Mouse (Mus musculus): ENCODE measurements around the gene Pde4d. TPM values are rescaled to one million over a fixed set of nuclear protein-coding genes. Genes with fewer than 3 reads are reported as not detected.

The Pde4d gene
- total and polyA plus RNA-seq, 3 experiments = 18.5 to 18.8 TPM; not detected in 1

GRCm38 (mm10) chr13:108618207-108618606 is 168.5 kb downstream of the Pde4d start:
- Histone ChIP-seq H3K27ac (ENCODE audit: control insufficient read depth, low read depth, low read length) (no peak overlapping the region), H3K9ac (ENCODE audit: control insufficient read depth, low read depth, low read length, poor library complexity, severe bottlenecking) (no peak overlapping the region), H3K27me3 (ENCODE audit: control insufficient read depth in 1 of 2, insufficient read depth in 2 of 2, low read length in 2 of 2) (no peaks in the 10 kb centered on the region), H3K79me2 (ENCODE audit: control insufficient read depth, insufficient read depth, low read length, poor library complexity) (no peaks in the 10 kb centered on the region), H3K9me3 (replicated peaks; ENCODE audit: insufficient read depth, low read length) (no peaks in the 10 kb centered on the region), H3K36me3 (ENCODE audit: control insufficient read depth in 1 of 2, insufficient read depth in 2 of 2, low read length in 2 of 2) (no peaks in the 10 kb centered on the region), H3K4me1 (ENCODE audit: control insufficient read depth in 1 of 2, insufficient read depth in 2 of 2, low read length in 2 of 2) (no peaks in the 10 kb centered on the region), H3K4me3 (ENCODE audit: control insufficient read depth in 1 of 2, insufficient read depth in 1 of 2, low read depth in 2 of 2, low read length in 2 of 2) (no peak overlapping the region)
- no peak for TF ChIP-seq MXI1 (IDR thresholded peaks at IDR 0.05; ENCODE audit: low read depth, low read length)
- no peak for TF ChIP-seq MAZ (IDR thresholded peaks at IDR 0.05; ENCODE audit: low read depth, low read length)
- TF ChIP-seq RAD21 (IDR thresholded peaks at IDR 0.05; ENCODE audit: low read depth, low read length) = no peak
- DNase-seq (ENCODE audit: low read depth, low spot score) = no peak

- no peak for TF ChIP-seq ZNF384 (IDR thresholded peaks at IDR 0.05; ENCODE audit: low read depth, low read length)
- TF ChIP-seq ETS1 (IDR thresholded peaks at IDR 0.05; ENCODE audit: low read depth, low read length) = no peak
- no peak for TF ChIP-seq MYC (IDR thresholded peaks at IDR 0.05; ENCODE audit: low read depth, low read length)
- no peak for TF ChIP-seq USF2 (IDR thresholded peaks at IDR 0.05; ENCODE audit: borderline replicate concordance in 1 of 2, insufficient read depth in 1 of 2, low read depth in 1 of 2, low read length in 2 of 2)
- TF ChIP-seq MAX (IDR thresholded peaks at IDR 0.05; ENCODE audit: low read length) = no peak
- no peak for TF ChIP-seq JUND (IDR thresholded peaks at IDR 0.05; ENCODE audit: low read depth, low read length)
- TF ChIP-seq TCF12 (IDR thresholded peaks at IDR 0.05; ENCODE audit: low read depth, low read length) = no peak
- TF ChIP-seq GABPA (IDR thresholded peaks at IDR 0.05; ENCODE audit: low read depth, low read length) = no peak
- TF ChIP-seq MAZ (IDR thresholded peaks at IDR 0.05; ENCODE audit: low read depth, low read length) = no peak
- no peak for TF ChIP-seq EP300 (IDR thresholded peaks at IDR 0.05; ENCODE audit: low read depth in 1 of 2, low read length in 2 of 2)
- TF ChIP-seq MYB (IDR thresholded peaks at IDR 0.05; ENCODE audit: low read depth, low read length) = no peak
- TF ChIP-seq CHD2 (IDR thresholded peaks at IDR 0.05; ENCODE audit: low read length) = no peak
- TF ChIP-seq POLR2A (IDR thresholded peaks at IDR 0.05; ENCODE audit: control insufficient read depth in 1 of 2, insufficient read depth in 1 of 2, low read depth in 1 of 2, low read length in 2 of 2, poor library complexity in 1 of 2) = no peak
- H3K79me2 ChIP-seq (ENCODE audit: control insufficient read depth, insufficient read depth, low read length, poor library complexity) = no peaks in the 10 kb centered on the region
- H3K27ac ChIP-seq (ENCODE audit: control insufficient read depth, low read depth, low read length) = no peak overlapping the region
- no peaks in the 10 kb centered on the region for H3K9me3 ChIP-seq (replicated peaks; ENCODE audit: insufficient read depth, low read length)
- no peak overlapping the region for H3K9ac ChIP-seq (ENCODE audit: control insufficient read depth, low read depth, low read length, poor library complexity, severe bottlenecking)
- H3K4me1 ChIP-seq (ENCODE audit: control insufficient read depth in 1 of 2, insufficient read depth in 2 of 2, low read length in 2 of 2) = no peaks in the 10 kb centered on the region
- no peak for DNase-seq (ENCODE audit: low read depth, low spot score)
- no peak overlapping the region for H3K4me3 ChIP-seq (ENCODE audit: control insufficient read depth in 1 of 2, insufficient read depth in 1 of 2, low read depth in 2 of 2, low read length in 2 of 2)
- no peaks in the 10 kb centered on the region for H3K36me3 ChIP-seq (ENCODE audit: control insufficient read depth in 1 of 2, insufficient read depth in 2 of 2, low read length in 2 of 2)
- no peaks in the 10 kb centered on the region for H3K27me3 ChIP-seq (ENCODE audit: control insufficient read depth in 1 of 2, insufficient read depth in 2 of 2, low read length in 2 of 2)
Measured at GRCm38 (mm10) chr13:108622681-108623080, 172.9 kb downstream of the Pde4d start.

DNA sequence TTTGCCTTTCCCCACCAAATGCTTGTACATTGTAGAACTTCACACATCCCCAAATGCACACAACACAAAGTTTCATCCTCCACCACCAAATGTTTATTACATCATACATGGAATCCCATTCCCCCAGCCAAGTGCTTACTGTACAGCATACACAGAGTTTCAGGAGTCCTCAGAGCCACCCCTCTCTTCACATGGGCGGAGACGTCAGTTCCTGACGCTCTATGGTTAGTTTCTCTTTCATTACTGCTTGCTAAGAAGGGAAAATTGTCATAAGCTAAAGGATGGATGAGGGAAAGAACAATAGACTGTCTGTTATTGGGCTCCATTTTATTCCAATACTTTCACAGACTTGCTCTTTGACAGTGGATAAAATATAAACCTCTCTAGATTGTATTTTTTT is 174.2 kb downstream of the Pde4d start:
- no peak for DNase-seq (ENCODE audit: low read depth, low spot score)
- TF ChIP-seq TCF12 (IDR thresholded peaks at IDR 0.05; ENCODE audit: low read depth, low read length) (no peak), MAX (IDR thresholded peaks at IDR 0.05; ENCODE audit: low read length) (no peak), MEF2A (IDR thresholded peaks at IDR 0.05; ENCODE audit: extremely low read depth, insufficient replicate concordance, low read depth, low read length, poor library complexity, severe bottlenecking) (no peak), BHLHE40 (IDR thresholded peaks at IDR 0.05; ENCODE audit: borderline replicate concordance, low read depth, low read length) (no peak), CHD1 (IDR thresholded peaks at IDR 0.05; ENCODE audit: low read depth, low read length) (no peak), KAT2A (conservative IDR thresholded peaks at IDR 0.05; ENCODE audit: low read depth, low read length) (no peak), MXI1 (IDR thresholded peaks at IDR 0.05; ENCODE audit: low read depth, low read length) (no peak), MYC (IDR thresholded peaks at IDR 0.05; ENCODE audit: low read depth, low read length) (no peak), E2F4 (IDR thresholded peaks at IDR 0.05; ENCODE audit: borderline replicate concordance, low read depth, low read length) (no peak), USF2 (IDR thresholded peaks at IDR 0.05; ENCODE audit: borderline replicate concordance in 1 of 2, insufficient read depth in 1 of 2, low read depth in 1 of 2, low read length in 2 of 2) (no peak), POLR2AphosphoS5 (IDR thresholded peaks at IDR 0.05; ENCODE audit: borderline replicate concordance, low read depth, low read length) (no peak), GATA1 (IDR thresholded peaks at IDR 0.05; ENCODE audit: low read depth, low read length) (no peak), NELFE (IDR thresholded peaks at IDR 0.05; ENCODE audit: low read depth, low read length) (no peak), POLR2AphosphoS2 (IDR thresholded peaks at IDR 0.05; ENCODE audit: low read length) (no peak), TBP (IDR thresholded peaks at IDR 0.05; ENCODE audit: low read depth, low read length) (no peak), MAZ (IDR thresholded peaks at IDR 0.05; ENCODE audit: low read depth, low read length) (no peak), GABPA (IDR thresholded peaks at IDR 0.05; ENCODE audit: low read depth, low read length) (no peak), ZC3H11A (IDR thresholded peaks at IDR 0.05; ENCODE audit: low read depth, low read length) (no peak)

More for the DNA sequence above, 174.2 kb downstream of the Pde4d start:
- H3K79me2 ChIP-seq (ENCODE audit: control insufficient read depth, insufficient read depth, low read length, poor library complexity) = no peaks in the 10 kb centered on the region
- H3K36me3 ChIP-seq (ENCODE audit: control insufficient read depth in 1 of 2, insufficient read depth in 2 of 2, low read length in 2 of 2) = no peaks in the 10 kb centered on the region
- no peak overlapping the region for H3K9ac ChIP-seq (ENCODE audit: control insufficient read depth, low read depth, low read length, poor library complexity, severe bottlenecking)
- no peak overlapping the region for H3K27ac ChIP-seq (ENCODE audit: control insufficient read depth, low read depth, low read length)
- no peaks in the 10 kb centered on the region for H3K4me1 ChIP-seq (ENCODE audit: control insufficient read depth in 1 of 2, insufficient read depth in 2 of 2, low read length in 2 of 2)
- no peaks in the 10 kb centered on the region for H3K9me3 ChIP-seq (replicated peaks; ENCODE audit: insufficient read depth, low read length)
- H3K27me3 ChIP-seq (ENCODE audit: control insufficient read depth in 1 of 2, insufficient read depth in 2 of 2, low read length in 2 of 2) = no peaks in the 10 kb centered on the region
- H3K4me3 ChIP-seq (ENCODE audit: control insufficient read depth in 1 of 2, insufficient read depth in 1 of 2, low read depth in 2 of 2, low read length in 2 of 2) = no peak overlapping the region

All from MEL (cell line).